Mouse (Mus musculus) neutrophil, adult 59 days (primary cell): Measurements from ENCODE around the gene Efcab9. TPM values are rescaled to one million over a fixed set of nuclear protein-coding genes. Genes with fewer than 3 reads are reported as not detected.

Experiments used
- total RNA-seq, 2 experiments: library from RNA; stranded (reverse); gene quantifications; 1 replicate in 1 of 2; 2 replicates in 1 of 2; pipeline ENCODE4 v1.2.4; 2023

The Efcab9 gene
- 1 to 10 TPM in 1 of 2 experiments, not detected in 1; 1.0 TPM for total RNA-seq

GRCm38 (mm10) chr11:32531871-32532764 lies at the start of gene Efcab9:
Gene Efcab9 (minus strand): TSS chr11:32532081.

DNA sequence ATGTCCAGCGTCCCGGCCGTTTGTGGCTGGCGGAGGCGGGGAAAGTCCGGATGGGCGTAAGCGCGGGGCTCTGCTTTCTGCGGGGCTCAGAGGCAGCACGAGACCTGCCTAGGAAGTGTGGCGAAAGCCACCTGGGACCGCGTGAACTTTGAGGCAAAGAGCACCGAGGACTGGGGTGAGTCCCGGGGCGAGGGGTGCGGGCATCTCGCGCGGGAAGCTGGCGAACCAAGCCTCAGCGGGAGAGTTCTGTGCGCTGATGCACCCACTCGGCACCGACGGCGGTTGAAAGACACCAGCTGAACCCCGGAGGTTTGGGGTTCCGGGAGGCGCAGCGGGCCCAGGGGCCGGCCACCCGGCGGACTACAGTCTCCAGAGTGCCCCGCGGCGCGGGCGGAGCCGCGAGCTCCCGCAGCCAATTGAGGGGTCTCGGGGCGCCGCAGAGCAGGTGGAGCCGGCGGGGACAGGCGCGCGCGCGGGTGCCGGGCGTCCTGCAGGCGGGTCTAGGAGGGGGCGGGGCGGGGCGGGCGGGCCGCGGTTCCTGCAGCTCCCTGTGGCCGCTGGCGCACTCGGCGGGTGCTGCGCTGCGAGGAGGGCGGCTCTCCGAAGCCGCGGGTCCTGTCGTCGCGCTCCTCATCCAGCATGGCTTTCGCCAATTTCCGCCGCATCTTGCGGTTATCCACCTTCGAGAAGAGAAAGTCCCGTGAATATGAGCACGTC lies 1.0 kb upstream of the Efcab9 start, which contains the start of gene Stk10:
Gene Stk10, plus strand, starts transcription at position 541 of the 717 bp plus-strand sequence.

Other genes starting within 250 kb of the Efcab9 start
- gene Hba-a1, start 248.6 kb downstream of the Efcab9 start, total RNA-seq = 1,000 to 10,000 TPM; 1,163 to 1,619 TPM
- 1 to 10 TPM; 2.0 to 2.8 TPM for gene Hbq1b, start 245.1 kb downstream of the Efcab9 start, total RNA-seq
- 100 to 1,000 TPM; 626 to 696 TPM for gene Hba-a2, start 235.6 kb downstream of the Efcab9 start, total RNA-seq
- gene Hbq1a, start 232.0 kb downstream of the Efcab9 start, total RNA-seq = not detected
- gene Sh3pxd2b, start 184.3 kb downstream of the Efcab9 start, total RNA-seq = 1 to 10 TPM; 4.0 to 5.8 TPM
- gene Ubtd2, start 76.7 kb downstream of the Efcab9 start, total RNA-seq = 1 to 10 TPM in 1 of 2 experiments, under 1 TPM in 1; 0.82 to 2.2 TPM
- gene Stk10, start 1.2 kb upstream of the Efcab9 start, total RNA-seq = 100 to 1,000 TPM; 172 to 177 TPM
- gene Fbxw11, start 110.6 kb upstream of the Efcab9 start, total RNA-seq = 10 to 100 TPM; 61.9 to 70.7 TPM